Mouse (Mus musculus) hindbrain, postnatal 0 days (tissue): Measurements from ENCODE around the gene Cbwd1. TPM values are rescaled to one million over a fixed set of nuclear protein-coding genes. Genes with fewer than 3 reads are reported as not detected.

Experiments used
- ATAC-seq: fragments of 200-750 bp; cut with Nextera tagmentation; 2 replicates; pipeline ENCODE4 v1.8.0; 2017; ENCODE audit warnings: mild to moderate bottlenecking, moderate TSS enrichment, moderate library complexity
- DNase-seq: peaks from one replicate; pipeline ENCODE4 v3.0.0-alpha.2; 2015; ENCODE audit warnings: low spot score
- H3K27ac ChIP-seq: fragments of 300-500 bp; sonication (generic); 2 replicates; pipeline ENCODE4 v1.5.1; 2014; ENCODE audit warnings: mild to moderate bottlenecking
- H3K27me3 ChIP-seq: fragments of 300-500 bp; sonication (generic); 2 replicates; pipeline ENCODE4 v1.6.1; 2014; ENCODE audit warnings: low read length, mixed read lengths; ENCODE audit not compliant: insufficient read depth
- H3K36me3 ChIP-seq: fragments of 300-500 bp; sonication (generic); 2 replicates; pipeline ENCODE4 v1.6.1; 2014; ENCODE audit warnings: low read length, mixed read lengths; ENCODE audit not compliant: insufficient read depth
- H3K4me1 ChIP-seq: fragments of 300-500 bp; sonication (generic); 2 replicates; pipeline ENCODE4 v1.6.1; 2014; ENCODE audit warnings: antibody characterized with exemption, low read length, mixed read lengths; ENCODE audit not compliant: insufficient read depth
- H3K4me2 ChIP-seq: fragments of 300-500 bp; sonication (generic); 2 replicates; pipeline ENCODE4 v1.6.1; 2014; ENCODE audit warnings: low read depth, mild to moderate bottlenecking, low read length, moderate library complexity, mixed read lengths
- H3K4me3 ChIP-seq: fragments of 300-500 bp; sonication (generic); 2 replicates; pipeline ENCODE4 v1.5.1; 2014; ENCODE audit warnings: low read length
- H3K9ac ChIP-seq: fragments of 300-500 bp; sonication (generic); replicated peaks from 2 replicates; pipeline ENCODE4 v1.6.1; 2014; ENCODE audit warnings: mild to moderate bottlenecking, low read length, moderate library complexity, mixed read lengths
- H3K9me3 ChIP-seq: fragments of 300-500 bp; sonication (generic); 2 replicates; pipeline ENCODE4 v1.6.1; 2016; ENCODE audit warnings: low read length, mixed read lengths
- CTCF ChIP-seq: IDR thresholded peaks from 2 replicates; pipeline ENCODE4 v1.5.1; 2016; ENCODE audit warnings: antibody characterized with exemption, control low read depth, low read depth
- WGBS: fragments of 180-500 bp; shearing (Covaris S2); extraction: QIAGEN DNeasy Blood & Tissue Kit; methylation state at CpG from one replicate; pipeline ENCODE4 v1.1.7; 2014; 5-methylcytosine and 5-hydroxymethylcytosine counted together
- polyA plus RNA-seq: library from polyadenylated mRNA; unstranded; fragments of >200 nt; fragmentation: Nextera tagmentation; extraction: Ambion mirVana; gene quantifications from 2 replicates; pipeline ENCODE4 v1.2.1, GENCODE M21; 2015
- total RNA-seq: library from RNA; depleted of rRNA; stranded (reverse); fragments of >200 nt; gene quantifications from 2 replicates; pipeline ENCODE4 v1.2.3, GENCODE M21; 2014

Cbwd1 gene
- total and polyA plus RNA-seq, 2 experiments from 2014 or later: 8.3 to 12.8 TPM

GRCm38 (mm10) chr19:24988831-24989230 lies 27.4 kb upstream of the Cbwd1 start:
- Histone ChIP-seq H3K4me1 (no peaks in the 10 kb centered on the region), H3K4me2 (no peak overlapping the region), H3K27me3 (no peaks in the 10 kb centered on the region), H3K9ac (no peak overlapping the region), H3K9me3 (no peaks in the 10 kb centered on the region), H3K36me3 (no peaks in the 10 kb centered on the region), H3K4me3 (no peak overlapping the region), H3K27ac (no peak overlapping the region)
- DNase-seq (no peak), ATAC-seq (no peak)
- 51% methylated on average over 5 of the region's 5 CpGs for WGBS
- TF ChIP-seq CTCF: no peak

- H3K4me3 ChIP-seq: no peak overlapping the region
- H3K27me3 ChIP-seq: no peaks in the 10 kb centered on the region
- H3K27ac ChIP-seq: no peak overlapping the region
- H3K9ac ChIP-seq: no peak overlapping the region
- DNase-seq (no peak), ATAC-seq (no peak)
- no peak for TF ChIP-seq CTCF
- no peak overlapping the region for H3K4me2 ChIP-seq
- H3K9me3 ChIP-seq: no peaks in the 10 kb centered on the region
- 76% methylated on average over 4 of the region's 4 CpGs for WGBS
- H3K4me1 ChIP-seq: no peaks in the 10 kb centered on the region
- no peaks in the 10 kb centered on the region for H3K36me3 ChIP-seq
Measured at GRCm38 (mm10) chr19:24987355-24987754, 25.9 kb upstream of the Cbwd1 start.

GRCm38 (mm10) chr19:24985045-24985444 lies 23.6 kb upstream of the Cbwd1 start:
- Histone ChIP-seq H3K36me3 (no peaks in the 10 kb centered on the region), H3K27ac (no peak overlapping the region), H3K4me3 (no peak overlapping the region), H3K27me3 (no peaks in the 10 kb centered on the region), H3K4me1 (no peaks in the 10 kb centered on the region), H3K9me3 (no peaks in the 10 kb centered on the region), H3K9ac (no peak overlapping the region), H3K4me2 (no peak overlapping the region)
- WGBS: 97% methylated on average over 2 of the region's 2 CpGs
- ATAC-seq (no peak), DNase-seq (no peak)
- TF ChIP-seq CTCF: no peak

- 67% methylated on average over 7 of the region's 7 CpGs for WGBS
- Histone ChIP-seq H3K27ac (no peak overlapping the region), H3K36me3 (no peaks in the 10 kb centered on the region), H3K4me2 (no peak overlapping the region), H3K9me3 (no peaks in the 10 kb centered on the region), H3K9ac (no peak overlapping the region), H3K4me1 (no peaks in the 10 kb centered on the region), H3K4me3 (no peak overlapping the region), H3K27me3 (no peaks in the 10 kb centered on the region)
- ATAC-seq: no peak
- no peak for DNase-seq
- no peak for TF ChIP-seq CTCF
Measured at GRCm38 (mm10) chr19:24983857-24984498, 22.6 kb upstream of the Cbwd1 start.

GRCm38 (mm10) chr19:24983050-24983449 lies 21.6 kb upstream of the Cbwd1 start:
- no peak overlapping the region for H3K4me3 ChIP-seq
- ATAC-seq: no peak
- WGBS: 89% methylated on average over 4 of the region's 4 CpGs
- H3K4me2 ChIP-seq: no peak overlapping the region
- no peaks in the 10 kb centered on the region for H3K27me3 ChIP-seq
- no peak overlapping the region for H3K27ac ChIP-seq
- no peaks in the 10 kb centered on the region for H3K4me1 ChIP-seq
- no peak for DNase-seq
- TF ChIP-seq CTCF: no peak
- no peaks in the 10 kb centered on the region for H3K36me3 ChIP-seq
- H3K9ac ChIP-seq: no peak overlapping the region
- no peaks in the 10 kb centered on the region for H3K9me3 ChIP-seq

- Histone ChIP-seq H3K27ac (no peak overlapping the region), H3K4me2 (no peak overlapping the region), H3K4me3 (no peak overlapping the region), H3K27me3 (no peaks in the 10 kb centered on the region), H3K4me1 (no peaks in the 10 kb centered on the region), H3K9me3 (no peaks in the 10 kb centered on the region), H3K36me3 (no peaks in the 10 kb centered on the region), H3K9ac (no peak overlapping the region)
- 34% methylated on average over 8 of the region's 8 CpGs for WGBS
- DNase-seq: peak; percentile 83
- TF ChIP-seq CTCF: no peak
- ATAC-seq: peak; percentile 68
Measured at GRCm38 (mm10) chr19:24981294-24981693, 19.9 kb upstream of the Cbwd1 start.
